Mouse (Mus musculus) erythroblast, adult 5-6 weeks (primary cell): ENCODE results near the gene Hoxb9. TPM values are rescaled to one million over a fixed set of nuclear protein-coding genes. Genes with fewer than 3 reads are reported as not detected.

ENCODE experiments used
- ATAC-seq: replicated peaks from 2 replicates; pipeline ENCODE4 v1.8.0; 2016; ENCODE audit warnings: moderate number of reproducible peaks, mild to moderate bottlenecking, moderate TSS enrichment, inconsistent platforms; ENCODE audit not compliant: poor library complexity, low FRiP score, severe bottlenecking
- total RNA-seq, 2 experiments: library from RNA; stranded (forward) in 1 of 2; stranded (reverse) in 1 of 2; fragments of 150-400 nt in 1 of 2; fragments of 200-764, 138-1000 nt in 1 of 2; gene quantifications; 2 replicates each; pipeline versions ENCODE4 v1.2.3 to v1.2.4; 2015 to 2017; ENCODE audit warnings: low replicate concordance in 2 of 2

The Hoxb9 gene
- total RNA-seq, 2 experiments from 2014 or later = not detected

GRCm38 (mm10) chr11:96324125-96324524, 52.9 kb downstream of the Hoxb9 start:
- no peak for ATAC-seq

- no peak for ATAC-seq
Measured at GRCm38 (mm10) chr11:96324965-96325364, 53.7 kb downstream of the Hoxb9 start.

- no peak for ATAC-seq
Measured at GRCm38 (mm10) chr11:96325747-96326212, 54.5 kb downstream of the Hoxb9 start.

Other genes with a start within 250 kb of the Hoxb9 start
- not detected in 2 replicates for gene Gip, start 246.9 kb upstream of the Hoxb9 start, total RNA-seq (2015; ENCODE audit: low replicate concordance)
- gene Gip, start 246.9 kb upstream of the Hoxb9 start, total RNA-seq (2017; ENCODE audit: low replicate concordance) = not detected in 2 replicates
- 25.7 and 27.9 TPM in 2 replicates for gene Snf8, start 236.6 kb upstream of the Hoxb9 start, total RNA-seq (2015; ENCODE audit: low replicate concordance)
- 11.3 and 37.1 TPM in 2 replicates for gene Snf8, start 236.6 kb upstream of the Hoxb9 start, total RNA-seq (2017; ENCODE audit: low replicate concordance)
- 7.1 TPM in 2 replicates for gene Ube2z, start 206.1 kb upstream of the Hoxb9 start, total RNA-seq (2015; ENCODE audit: low replicate concordance)
- gene Ube2z, start 206.1 kb upstream of the Hoxb9 start, total RNA-seq (2017; ENCODE audit: low replicate concordance) = 9.2 and 10.3 TPM in 2 replicates
- 127 and 128 TPM in 2 replicates for gene Atp5g1, start 195.8 kb upstream of the Hoxb9 start, total RNA-seq (2015; ENCODE audit: low replicate concordance)
- gene Atp5g1, start 195.8 kb upstream of the Hoxb9 start, total RNA-seq (2017; ENCODE audit: low replicate concordance) = 4.8 and 21.7 TPM in 2 replicates
- gene Calcoco2, start 159.5 kb upstream of the Hoxb9 start, total RNA-seq (2015; ENCODE audit: low replicate concordance) = not detected in 2 replicates
- 0.17 TPM in 1 of 2 replicates, not detected in the other for gene Calcoco2, start 159.5 kb upstream of the Hoxb9 start, total RNA-seq (2017; ENCODE audit: low replicate concordance)
- not detected in 2 replicates for gene Ttll6, start 137.7 kb upstream of the Hoxb9 start, total RNA-seq (2015; ENCODE audit: low replicate concordance)
- not detected in 2 replicates for gene Ttll6, start 137.7 kb upstream of the Hoxb9 start, total RNA-seq (2017; ENCODE audit: low replicate concordance)
- not detected in 2 replicates for gene Hoxb13, start 77.1 kb upstream of the Hoxb9 start, total RNA-seq (2015; ENCODE audit: low replicate concordance)
- gene Hoxb13, start 77.1 kb upstream of the Hoxb9 start, total RNA-seq (2017; ENCODE audit: low replicate concordance) = not detected in 2 replicates
- not detected in 2 replicates for gene Hoxb8, start 10.4 kb downstream of the Hoxb9 start, total RNA-seq (2015; ENCODE audit: low replicate concordance)
- not detected in 2 replicates for gene Hoxb8, start 10.4 kb downstream of the Hoxb9 start, total RNA-seq (2017; ENCODE audit: low replicate concordance)
- gene Hoxb7, start 15.2 kb downstream of the Hoxb9 start, total RNA-seq (2015; ENCODE audit: low replicate concordance) = not detected in 2 replicates
- not detected in 2 replicates for gene Hoxb7, start 15.2 kb downstream of the Hoxb9 start, total RNA-seq (2017; ENCODE audit: low replicate concordance)
- gene Hoxb6, start 21.0 kb downstream of the Hoxb9 start, total RNA-seq (2015; ENCODE audit: low replicate concordance) = not detected in 2 replicates
- gene Hoxb6, start 21.0 kb downstream of the Hoxb9 start, total RNA-seq (2017; ENCODE audit: low replicate concordance) = not detected in 2 replicates
- gene Hoxb5, start 31.9 kb downstream of the Hoxb9 start, total RNA-seq (2015; ENCODE audit: low replicate concordance) = not detected in 2 replicates
- not detected in 2 replicates for gene Hoxb5, start 31.9 kb downstream of the Hoxb9 start, total RNA-seq (2017; ENCODE audit: low replicate concordance)
- gene Hoxb4, start 46.8 kb downstream of the Hoxb9 start, total RNA-seq (2015; ENCODE audit: low replicate concordance) = 0.63 TPM in 1 of 2 replicates, not detected in the other
- gene Hoxb4, start 46.8 kb downstream of the Hoxb9 start, total RNA-seq (2017; ENCODE audit: low replicate concordance) = 0.56 and 0.77 TPM in 2 replicates
- gene Hoxb3, start 51.9 kb downstream of the Hoxb9 start, total RNA-seq (2015; ENCODE audit: low replicate concordance) = not detected in 2 replicates
- gene Hoxb3, start 51.9 kb downstream of the Hoxb9 start, total RNA-seq (2017; ENCODE audit: low replicate concordance) = not detected in 2 replicates
- not detected in 2 replicates for gene Hoxb2, start 79.1 kb downstream of the Hoxb9 start, total RNA-seq (2015; ENCODE audit: low replicate concordance)
- gene Hoxb2, start 79.1 kb downstream of the Hoxb9 start, total RNA-seq (2017; ENCODE audit: low replicate concordance) = not detected in 2 replicates
- not detected in 2 replicates for gene Hoxb1, start 94.3 kb downstream of the Hoxb9 start, total RNA-seq (2015; ENCODE audit: low replicate concordance)
- gene Hoxb1, start 94.3 kb downstream of the Hoxb9 start, total RNA-seq (2017; ENCODE audit: low replicate concordance) = not detected in 2 replicates
- gene Skap1, start 193.1 kb downstream of the Hoxb9 start, total RNA-seq (2015; ENCODE audit: low replicate concordance) = not detected in 2 replicates
- 2.6 TPM in 1 of 2 replicates, not detected in the other for gene Skap1, start 193.1 kb downstream of the Hoxb9 start, total RNA-seq (2017; ENCODE audit: low replicate concordance)